Mouse (Mus musculus) brain, adult 2 months (tissue): Measurements from ENCODE around the gene Por.

Source experiments
- DNase-seq: peaks from one replicate; pipeline ENCODE4 v3.0.0; 2011; ENCODE audit warnings: low read depth, low spot score

Gene Por

DNA sequence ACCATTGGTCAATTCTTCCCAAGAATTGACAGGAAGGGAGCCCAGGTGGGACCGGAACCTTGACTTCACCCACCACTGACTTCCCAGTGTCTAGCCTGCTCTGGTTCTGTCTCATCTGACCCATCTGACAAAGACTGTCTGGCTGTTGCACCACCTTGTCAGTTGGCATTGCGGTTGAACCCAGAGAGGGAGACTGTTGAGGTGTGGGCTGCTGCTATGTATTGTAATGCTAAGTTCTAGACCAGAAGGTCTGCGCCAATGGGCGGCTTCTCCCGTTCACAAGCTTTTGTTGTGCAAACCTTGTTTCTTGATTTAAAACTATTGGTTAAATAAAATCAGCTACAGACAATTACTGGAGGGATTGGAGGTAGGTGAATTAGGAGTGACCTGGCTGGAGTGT is 12.7 kb upstream of the Por start:
- no peak for DNase-seq

- no peak for DNase-seq
These were observed 12.0 kb upstream of the Por start for GRCm38 (mm10) chr5:135657703-135658373.

DNA sequence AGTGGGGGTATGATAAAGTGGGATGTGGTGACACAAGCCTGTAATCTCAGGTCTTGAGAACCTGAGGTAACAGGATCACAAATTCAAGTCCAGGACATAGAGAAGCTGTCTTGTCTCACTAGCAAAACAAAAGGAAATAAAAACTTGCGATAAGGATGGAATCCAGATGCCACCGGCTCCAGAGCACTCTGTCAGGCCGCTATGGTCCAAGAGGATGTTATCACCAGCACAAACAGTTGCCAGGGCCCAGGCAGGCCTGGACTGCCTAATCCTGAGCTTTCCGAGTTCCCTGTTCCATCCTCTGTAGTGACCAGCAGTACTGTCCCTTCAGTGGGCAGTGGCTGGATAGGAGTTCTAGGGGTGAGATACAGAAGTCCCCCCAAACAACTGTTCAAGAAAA is 9.9 kb upstream of the Por start:
- no peak for DNase-seq

DNA sequence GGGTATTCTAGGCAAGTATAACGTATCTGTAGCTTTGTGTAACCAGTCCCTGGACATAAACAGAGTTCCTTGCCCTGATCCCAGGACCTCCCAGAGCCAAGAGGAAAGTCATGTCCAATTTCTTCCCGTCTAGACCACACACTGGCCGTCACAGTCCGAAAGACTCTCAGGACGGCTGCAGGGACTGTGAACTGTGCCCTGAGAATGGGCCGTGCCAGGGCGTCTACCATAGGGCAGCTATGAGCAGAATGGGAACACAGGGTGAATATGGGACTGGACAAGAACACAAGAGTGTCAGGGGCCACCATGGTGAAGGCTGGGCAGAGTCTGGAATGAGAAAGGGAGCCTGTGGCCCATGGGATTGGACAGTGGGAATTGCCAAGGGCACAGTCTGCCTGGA is 9.3 kb upstream of the Por start:
- DNase-seq: no peak

DNA sequence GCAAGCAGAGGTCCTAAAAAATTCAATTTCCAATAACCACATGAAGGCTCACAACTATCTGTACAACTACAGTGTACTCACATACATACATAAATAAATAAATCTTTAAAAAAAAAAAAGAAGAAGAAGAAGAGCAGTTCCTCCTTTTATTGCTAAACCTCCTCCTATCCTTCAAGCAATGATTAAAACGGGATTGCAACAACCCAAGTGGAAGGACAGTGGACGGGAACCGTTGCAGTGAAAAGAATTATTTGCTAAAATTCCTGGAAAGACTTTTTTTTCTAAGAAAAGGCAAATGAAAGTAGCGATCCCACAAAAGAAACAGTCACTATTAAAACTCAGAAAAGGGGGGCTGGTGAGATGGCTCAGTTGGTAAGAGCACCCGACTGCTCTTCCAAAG is 2.9 kb upstream of the Por start:
- DNase-seq: no peak

GRCm38 (mm10) chr5:135668071-135668470 is 1.8 kb upstream of the Por start:
- no peak for DNase-seq

DNA sequence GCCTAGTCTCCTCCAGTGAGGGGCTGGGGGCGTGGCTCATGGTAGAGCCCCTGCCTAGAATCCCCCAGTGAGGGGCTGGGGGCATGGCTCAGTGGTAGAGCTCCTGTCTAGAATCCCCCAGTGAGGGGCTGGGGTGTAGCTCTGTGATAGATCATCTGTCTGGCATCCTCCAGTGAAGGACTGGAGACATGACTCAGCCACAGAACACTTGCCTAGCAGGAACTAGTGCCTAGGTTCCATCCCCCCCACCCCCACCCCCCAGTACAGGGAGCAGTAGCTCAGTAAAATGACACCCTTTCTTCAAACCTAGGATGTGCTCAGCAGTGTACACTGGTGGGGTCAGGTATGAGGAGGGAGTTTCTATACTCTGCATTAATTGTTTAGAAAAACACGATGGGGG is 1.0 kb downstream of the Por start:
- DNase-seq: peak; percentile 17

- DNase-seq: no peak
These were observed 2.7 kb downstream of the Por start for GRCm38 (mm10) chr5:135672509-135672908.

DNA sequence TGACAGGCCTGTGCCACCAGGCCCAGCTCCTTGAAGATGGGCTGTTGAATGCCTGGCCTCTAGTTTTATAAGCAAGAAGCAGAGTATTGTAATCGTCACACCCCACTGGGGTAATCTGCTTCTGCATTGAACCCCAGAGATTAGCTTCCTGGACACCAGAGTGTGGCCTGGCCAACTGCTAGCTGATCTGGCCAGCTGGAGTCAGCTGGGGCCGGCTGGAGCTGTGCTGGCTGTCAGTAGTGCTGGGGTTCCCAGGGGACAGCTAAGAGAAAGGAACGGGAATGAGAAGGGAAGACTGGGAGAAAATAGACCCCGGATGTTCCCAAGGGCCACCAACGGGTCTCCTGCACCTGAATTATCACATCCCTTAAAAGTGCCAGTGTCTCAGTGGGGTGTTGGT is 3.1 kb downstream of the Por start:
- no peak for DNase-seq

DNA sequence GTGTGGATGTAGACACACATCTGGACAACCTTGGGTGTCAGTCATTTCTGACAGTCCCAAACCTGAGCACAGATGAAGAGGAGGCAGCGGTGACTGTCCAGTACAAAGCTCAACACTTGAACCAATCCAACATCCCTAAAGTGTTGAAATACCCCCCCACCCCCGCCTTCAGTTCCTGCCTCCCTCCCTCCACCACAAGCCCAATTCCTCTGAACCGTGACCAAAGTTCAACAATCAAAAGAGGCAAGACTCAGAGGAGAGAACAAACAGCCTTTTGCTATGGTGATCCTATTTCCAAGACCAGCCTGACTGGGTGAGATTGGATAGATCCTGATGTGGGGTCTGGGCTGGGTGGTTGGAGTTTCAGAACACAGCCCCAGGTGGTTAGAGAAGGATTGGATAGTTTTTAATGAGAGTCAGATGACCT is 4.5 kb downstream of the Por start:
- no peak for DNase-seq

DNA sequence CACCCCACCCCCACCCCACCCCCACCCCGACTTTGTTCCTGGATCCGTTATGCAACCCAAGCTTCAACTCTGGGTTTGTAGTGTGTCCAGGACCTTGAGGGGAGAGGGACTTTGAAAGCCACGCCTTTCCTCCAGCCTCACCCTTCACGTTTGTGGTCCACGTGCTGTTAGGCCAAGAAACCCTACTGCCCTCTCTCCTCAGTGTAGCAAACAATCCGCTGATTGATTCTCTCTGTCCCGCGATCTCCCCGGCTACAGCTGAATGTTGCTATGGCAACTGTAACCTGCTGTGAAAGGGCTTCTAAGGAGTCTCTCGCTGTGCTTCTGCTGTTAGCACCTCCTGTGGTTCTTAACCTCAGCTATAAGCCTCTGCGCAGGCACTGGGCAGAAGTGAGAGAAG is 5.0 kb downstream of the Por start:
- peak; percentile 92 for DNase-seq

- no peak for DNase-seq
These were observed 6.9 kb downstream of the Por start for GRCm38 (mm10) chr5:135676696-135677095.

DNA sequence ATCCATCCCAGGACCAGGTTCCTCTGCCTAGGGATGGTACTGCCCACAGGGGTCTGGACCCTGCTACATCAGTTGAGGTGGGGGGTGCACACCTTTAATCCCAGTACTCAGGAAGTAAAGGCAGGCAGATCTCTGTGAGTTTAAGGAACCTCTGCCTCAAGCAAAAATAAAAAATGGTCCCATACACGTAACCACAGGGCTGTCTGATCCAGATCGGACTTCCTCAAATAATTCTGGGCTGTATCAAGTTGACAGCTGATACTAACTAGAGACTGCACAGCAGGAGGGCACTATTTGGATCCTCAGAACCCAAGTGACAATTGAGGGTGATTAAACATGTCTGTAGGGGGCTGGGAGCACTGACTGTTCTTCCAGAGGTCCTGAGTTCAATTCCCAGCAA is 7.4 kb downstream of the Por start:
- DNase-seq: no peak

DNA sequence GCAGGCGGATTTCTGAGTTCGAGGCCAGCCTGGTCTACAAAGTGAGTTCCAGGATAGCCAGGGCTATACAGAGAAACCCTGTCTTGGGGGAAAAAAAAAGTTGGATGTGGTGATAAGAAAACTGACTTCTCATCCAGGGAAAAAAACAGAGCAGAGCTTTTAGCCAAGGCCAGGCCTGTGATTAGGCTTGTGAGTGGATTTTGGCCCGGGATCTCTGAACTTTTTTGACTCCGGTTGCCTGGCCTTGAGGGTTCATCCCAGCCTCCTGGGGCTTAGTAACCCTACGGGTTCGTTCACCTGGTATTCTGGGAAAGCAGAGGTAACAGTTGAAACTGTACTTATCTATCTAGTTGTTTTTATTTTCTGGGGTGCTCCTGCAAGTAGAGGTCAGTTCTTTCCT is 8.6 kb downstream of the Por start:
- no peak for DNase-seq

- peak; percentile 36 for DNase-seq
These were observed 11.2 kb downstream of the Por start for GRCm38 (mm10) chr5:135680967-135681545.

- DNase-seq: peak; percentile 29
These were observed 12.2 kb downstream of the Por start for GRCm38 (mm10) chr5:135682009-135682408.

DNA sequence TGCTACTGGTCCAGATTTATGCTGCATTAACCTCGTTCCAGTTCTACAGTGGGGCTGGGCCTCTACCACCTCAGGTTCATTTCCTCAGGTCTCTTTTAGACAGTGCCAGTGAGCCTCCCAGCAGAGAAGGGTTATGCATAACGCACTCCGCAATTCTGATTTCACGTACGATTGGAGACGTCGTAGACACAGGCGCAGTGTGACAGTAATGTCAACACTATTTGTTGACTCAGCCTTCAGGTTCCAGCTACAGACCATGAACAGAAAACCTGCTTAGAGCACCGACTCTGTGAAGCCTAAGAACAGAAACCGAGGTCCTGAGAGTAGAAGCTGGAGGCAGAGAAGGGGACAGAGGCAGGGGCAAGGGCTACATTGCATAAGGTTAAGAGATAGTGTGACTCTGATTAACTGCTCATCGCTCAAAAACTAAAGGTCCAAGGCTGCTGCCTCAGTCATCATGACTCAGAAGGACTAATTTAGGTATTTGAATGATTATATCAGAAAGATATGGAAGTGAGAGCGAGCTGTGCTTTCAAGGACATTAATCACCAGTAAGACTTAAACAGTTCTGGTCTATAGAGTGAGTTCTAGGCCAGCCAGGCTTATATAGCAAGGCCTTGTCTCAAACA is 13.2 kb downstream of the Por start:
- no peak for DNase-seq

DNA sequence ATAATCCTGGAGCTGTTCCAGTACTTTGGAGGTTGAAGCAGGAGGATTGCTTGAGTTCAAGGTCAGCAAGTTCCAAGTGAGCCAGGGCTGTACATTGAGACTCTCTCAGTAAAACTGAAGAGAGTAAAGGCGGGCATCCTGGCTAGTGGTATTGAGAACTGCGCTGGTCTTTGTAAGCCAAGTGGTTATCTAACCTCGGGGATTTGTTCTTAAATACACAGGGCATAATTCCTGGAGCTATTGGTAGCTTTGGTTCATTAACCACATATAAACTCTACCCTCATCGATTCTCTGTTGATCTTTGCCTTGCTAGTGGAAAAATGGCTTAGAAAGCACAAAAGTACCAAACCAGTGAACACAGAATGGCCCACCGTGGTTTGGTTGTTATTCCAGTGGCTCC is 20.6 kb downstream of the Por start:
- DNase-seq: no peak

DNA sequence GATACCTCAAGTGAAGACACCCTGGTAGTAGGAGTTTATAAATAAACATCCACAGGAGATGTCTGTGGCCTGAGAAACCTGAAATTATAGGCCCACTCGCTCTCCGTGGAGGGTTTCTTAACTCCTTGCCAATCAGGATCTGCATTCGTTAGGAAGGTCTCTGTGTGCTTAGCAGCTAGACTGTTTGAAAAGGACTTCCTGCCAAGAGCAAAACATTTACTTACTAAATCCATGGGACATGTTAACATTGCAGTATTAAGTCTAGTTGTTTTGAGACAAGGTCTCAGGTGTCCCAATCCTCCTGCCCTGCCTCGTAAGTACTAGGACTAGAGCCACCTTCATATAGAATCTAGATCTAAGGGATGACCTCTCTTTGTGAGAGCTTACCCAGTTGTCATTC is 21.4 kb downstream of the Por start:
- DNase-seq: no peak

DNA sequence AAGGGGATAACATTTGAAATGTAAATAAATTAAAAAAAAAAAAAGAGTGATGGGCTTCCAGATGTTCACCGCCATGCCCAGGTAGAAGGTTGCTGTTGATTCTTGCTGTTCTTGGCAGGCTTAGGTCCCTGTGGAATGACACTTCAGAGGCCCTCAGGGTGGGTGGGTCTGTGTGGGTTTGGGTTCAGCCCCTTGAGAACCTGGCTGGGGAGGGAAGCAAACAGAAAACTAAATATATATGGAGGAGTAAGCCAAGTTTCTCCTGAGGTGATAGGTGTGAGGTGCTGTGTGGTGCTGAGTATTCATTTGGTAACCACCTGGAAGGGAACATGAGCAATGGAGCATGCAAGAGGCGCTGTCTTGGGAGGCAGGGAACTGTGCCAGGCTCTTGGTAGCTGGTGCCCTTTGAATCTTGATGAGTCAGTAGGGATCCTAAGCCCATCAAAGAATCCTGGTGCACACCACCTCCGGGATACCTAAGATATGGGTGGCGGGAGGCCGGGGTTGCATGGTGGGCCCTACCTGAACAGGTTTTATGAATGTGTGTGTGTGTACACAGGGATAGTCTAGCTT is 23.5 kb downstream of the Por start:
- peak; percentile 45 for DNase-seq

DNA sequence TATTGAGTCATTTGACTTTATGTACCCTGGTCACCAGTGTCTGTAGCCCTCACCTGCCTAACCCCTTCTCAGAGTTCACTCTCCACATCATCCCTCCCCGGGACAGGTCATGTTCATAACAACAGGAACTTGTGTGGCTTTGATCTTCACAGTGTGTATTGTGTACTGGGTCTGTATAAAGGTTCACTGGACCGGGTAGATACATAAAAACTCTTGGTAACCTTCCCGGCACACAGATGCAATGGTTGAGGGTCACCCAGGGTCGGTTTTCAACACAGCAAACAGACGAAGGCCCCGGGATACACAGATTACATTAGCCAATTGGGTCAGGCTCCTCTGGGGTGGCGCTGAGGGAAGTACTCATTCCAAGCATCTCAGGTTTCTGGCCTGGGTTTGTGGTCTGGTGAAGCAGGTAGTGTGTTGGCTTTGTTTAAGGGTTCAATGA is 25.5 kb downstream of the Por start:
- DNase-seq: no peak

DNA sequence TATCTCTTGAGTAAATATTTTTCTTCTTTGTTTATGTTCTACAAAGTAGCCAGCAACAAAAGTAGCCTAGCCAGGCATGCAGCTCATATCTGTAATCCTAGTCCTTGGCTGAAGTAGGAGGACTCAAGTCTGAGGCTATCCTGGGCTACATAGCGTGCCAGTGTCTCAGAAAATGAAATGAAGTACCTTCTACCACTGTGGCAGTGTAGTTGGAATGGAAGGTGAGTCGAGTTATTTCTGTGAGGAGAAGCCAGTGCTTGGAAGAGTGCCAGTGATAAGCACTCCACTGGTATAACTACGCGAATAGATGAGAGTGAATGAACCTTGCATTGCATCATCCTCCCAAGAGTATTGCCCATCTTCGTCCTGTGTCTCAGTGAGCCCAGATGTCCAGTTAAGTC is 27.9 kb downstream of the Por start:
- peak; percentile 21 for DNase-seq

DNA sequence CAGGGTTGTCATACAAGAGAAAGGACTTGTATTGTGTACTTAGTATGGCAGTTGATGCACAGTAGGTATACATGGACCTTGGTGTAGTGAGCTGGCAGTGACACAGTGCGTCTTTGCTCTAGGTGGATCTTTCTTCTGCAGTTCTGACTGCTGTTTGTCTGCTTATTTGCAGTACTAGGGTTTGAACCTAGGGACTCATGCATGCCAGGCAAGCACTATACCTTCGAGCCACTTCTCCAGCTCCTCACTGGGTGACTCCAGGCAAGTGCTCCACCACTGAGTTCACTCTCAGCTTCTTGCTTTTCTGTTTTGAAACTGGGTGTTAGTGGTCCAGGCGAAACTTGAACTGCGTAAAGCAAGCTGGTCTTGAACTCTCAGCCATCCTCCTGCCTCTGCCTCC is 31.8 kb downstream of the Por start:
- no peak for DNase-seq
